Mouse (Mus musculus) hindbrain, embryonic 11.5 days (tissue): ENCODE results near the gene Wwox. TPM values are rescaled to one million over a fixed set of nuclear protein-coding genes. Genes with fewer than 3 reads are reported as not detected.

ENCODE experiments used
- ATAC-seq: fragments of 200-750 bp; cut with Nextera tagmentation; 2 replicates; pipeline ENCODE4 v1.8.0; 2017; ENCODE audit warnings: mild to moderate bottlenecking, moderate TSS enrichment, moderate library complexity; ENCODE audit not compliant: low FRiP score
- DNase-seq: peaks from one replicate; pipeline ENCODE4 v3.0.0-alpha.2; 2015; ENCODE audit warnings: low spot score
- H3K27ac ChIP-seq: fragments of 300-500 bp; sonication (generic); 2 replicates; pipeline ENCODE4 v1.5.1; 2014; ENCODE audit warnings: mild to moderate bottlenecking, low read depth, low read length
- H3K27me3 ChIP-seq: fragments of 300-500 bp; sonication (generic); 2 replicates; pipeline ENCODE4 v1.6.1; 2014; ENCODE audit warnings: mild to moderate bottlenecking, low read length, moderate library complexity, mixed read lengths; ENCODE audit not compliant: control insufficient read depth, insufficient read depth
- H3K36me3 ChIP-seq: fragments of 300-500 bp; sonication (generic); 2 replicates; pipeline ENCODE4 v1.6.1; 2014; ENCODE audit warnings: mild to moderate bottlenecking, low read length, moderate library complexity, mixed read lengths; ENCODE audit not compliant: control insufficient read depth, insufficient read depth
- H3K4me1 ChIP-seq: fragments of 300-500 bp; sonication (generic); replicated peaks from 2 replicates; pipeline ENCODE4 v1.6.1; 2014; ENCODE audit warnings: low read length, mixed read lengths; ENCODE audit not compliant: control insufficient read depth, insufficient read depth
- H3K4me2 ChIP-seq: fragments of 300-500 bp; sonication (generic); replicated peaks from 2 replicates; pipeline ENCODE4 v1.6.1; 2014; ENCODE audit warnings: mild to moderate bottlenecking, low read depth, low read length
- H3K4me3 ChIP-seq: fragments of 300-500 bp; sonication (generic); 2 replicates; pipeline ENCODE4 v1.5.1; 2014; ENCODE audit warnings: low read depth, low read length
- H3K9ac ChIP-seq: fragments of 300-500 bp; sonication (generic); 2 replicates; pipeline ENCODE4 v1.6.1; 2014; ENCODE audit warnings: low read depth, low read length
- H3K9me3 ChIP-seq: fragments of 300-500 bp; sonication (generic); 2 replicates; pipeline ENCODE4 v1.6.1; 2016; ENCODE audit warnings: low read length; ENCODE audit not compliant: control insufficient read depth
- WGBS: fragments of 180-500 bp; shearing (Covaris S2); extraction: QIAGEN DNeasy Blood & Tissue Kit; methylation state at CpG from one replicate; pipeline ENCODE4 v1.1.7; 2014; 5-methylcytosine and 5-hydroxymethylcytosine counted together
- polyA plus RNA-seq: library from polyadenylated mRNA; unstranded; fragments of >200 nt; fragmentation: Nextera tagmentation; extraction: Ambion mirVana; gene quantifications from 2 replicates; pipeline ENCODE4 v1.2.1, GENCODE M21; 2014

Gene Wwox
- polyA plus RNA-seq, 1 experiment from 2014 or later = 14.1 TPM

GRCm38 (mm10) chr8:114956377-114957168 is 517.1 kb downstream of the Wwox start:
- H3K27me3 ChIP-seq = no peaks in the 10 kb centered on the region
- no peak overlapping the region for H3K9ac ChIP-seq
- 82% methylated on average over 8 of the region's 8 CpGs for WGBS
- no peaks in the 10 kb centered on the region for H3K4me1 ChIP-seq
- H3K4me2 ChIP-seq = no peak overlapping the region
- ATAC-seq = no peak
- no peak overlapping the region for H3K4me3 ChIP-seq
- no peak for DNase-seq
- H3K9me3 ChIP-seq = no peaks in the 10 kb centered on the region
- H3K27ac ChIP-seq = no peak overlapping the region
- H3K36me3 ChIP-seq = no peaks in the 10 kb centered on the region

GRCm38 (mm10) chr8:114958437-114959107 is 519.1 kb downstream of the Wwox start:
- H3K9me3 ChIP-seq = no peaks in the 10 kb centered on the region
- WGBS = 73% methylated on average over 16 of the region's 16 CpGs
- no peak for ATAC-seq
- no peak overlapping the region for H3K4me3 ChIP-seq
- H3K4me1 ChIP-seq = no peaks in the 10 kb centered on the region
- H3K9ac ChIP-seq = no peak overlapping the region
- no peak for DNase-seq
- H3K4me2 ChIP-seq = no peak overlapping the region
- no peaks in the 10 kb centered on the region for H3K27me3 ChIP-seq
- no peaks in the 10 kb centered on the region for H3K36me3 ChIP-seq
- H3K27ac ChIP-seq = no peak overlapping the region

GRCm38 (mm10) chr8:114959406-114959805 is 520.0 kb downstream of the Wwox start:
- no peaks in the 10 kb centered on the region for H3K9me3 ChIP-seq
- H3K4me3 ChIP-seq = no peak overlapping the region
- no peak overlapping the region for H3K27ac ChIP-seq
- DNase-seq (no peak), ATAC-seq (no peak)
- H3K4me2 ChIP-seq = no peak overlapping the region
- no peak overlapping the region for H3K9ac ChIP-seq
- no peaks in the 10 kb centered on the region for H3K4me1 ChIP-seq
- WGBS = 92% methylated on average over 11 of the region's 11 CpGs
- H3K27me3 ChIP-seq = no peaks in the 10 kb centered on the region
- no peaks in the 10 kb centered on the region for H3K36me3 ChIP-seq

- Histone ChIP-seq H3K9ac (no peak overlapping the region), H3K4me2 (no peak overlapping the region), H3K36me3 (no peaks in the 10 kb centered on the region), H3K27ac (no peak overlapping the region), H3K4me1 (no peaks in the 10 kb centered on the region), H3K9me3 (no peaks in the 10 kb centered on the region), H3K27me3 (no peaks in the 10 kb centered on the region), H3K4me3 (no peak overlapping the region)
- DNase-seq (no peak), ATAC-seq (no peak)
- 95% methylated on average over 1 of the region's 1 CpGs for WGBS
These were observed 523.0 kb downstream of the Wwox start for GRCm38 (mm10) chr8:114962494-114962893.

GRCm38 (mm10) chr8:114963282-114963681 is 523.8 kb downstream of the Wwox start:
- ATAC-seq (no peak), DNase-seq (no peak)
- no peaks in the 10 kb centered on the region for H3K27me3 ChIP-seq
- WGBS = 93% methylated on average over 4 of the region's 4 CpGs
- H3K4me3 ChIP-seq = no peak overlapping the region
- no peak overlapping the region for H3K27ac ChIP-seq
- no peaks in the 10 kb centered on the region for H3K4me1 ChIP-seq
- H3K4me2 ChIP-seq = no peak overlapping the region
- no peaks in the 10 kb centered on the region for H3K9me3 ChIP-seq
- H3K9ac ChIP-seq = no peak overlapping the region
- H3K36me3 ChIP-seq = no peaks in the 10 kb centered on the region

GRCm38 (mm10) chr8:114964206-114964605 is 524.8 kb downstream of the Wwox start:
- H3K4me1 ChIP-seq = no peaks in the 10 kb centered on the region
- H3K36me3 ChIP-seq = no peaks in the 10 kb centered on the region
- DNase-seq (no peak), ATAC-seq (no peak)
- H3K9me3 ChIP-seq = no peaks in the 10 kb centered on the region
- no peak overlapping the region for H3K27ac ChIP-seq
- H3K4me3 ChIP-seq = no peak overlapping the region
- H3K27me3 ChIP-seq = no peaks in the 10 kb centered on the region
- H3K9ac ChIP-seq = no peak overlapping the region
- WGBS = 94% methylated on average over 6 of the region's 6 CpGs
- no peak overlapping the region for H3K4me2 ChIP-seq

- Histone ChIP-seq H3K9me3 (no peaks in the 10 kb centered on the region), H3K27me3 (no peaks in the 10 kb centered on the region), H3K9ac (no peak overlapping the region), H3K36me3 (no peaks in the 10 kb centered on the region), H3K27ac (no peak overlapping the region), H3K4me3 (no peak overlapping the region), H3K4me1 (no peaks in the 10 kb centered on the region), H3K4me2 (no peak overlapping the region)
- ATAC-seq (no peak), DNase-seq (no peak)
- 83% methylated on average over 4 of the region's 4 CpGs for WGBS
These were observed 529.4 kb downstream of the Wwox start for GRCm38 (mm10) chr8:114968842-114969241.

GRCm38 (mm10) chr8:114971378-114971777 is 531.9 kb downstream of the Wwox start:
- Histone ChIP-seq H3K4me3 (no peak overlapping the region), H3K9ac (no peak overlapping the region), H3K4me2 (no peak overlapping the region), H3K9me3 (no peaks in the 10 kb centered on the region), H3K27me3 (no peaks in the 10 kb centered on the region), H3K36me3 (no peaks in the 10 kb centered on the region), H3K27ac (no peak overlapping the region), H3K4me1 (no peaks in the 10 kb centered on the region)
- peak; percentile 83 for DNase-seq
- peak; percentile 53; the same call in 1 of the 2 replicates for ATAC-seq
- 46% methylated on average over 8 of the region's 8 CpGs for WGBS

- 44% methylated on average over 12 of the region's 12 CpGs for WGBS
- Histone ChIP-seq H3K4me3 (no peak overlapping the region), H3K27me3 (no peaks in the 10 kb centered on the region), H3K36me3 (no peaks in the 10 kb centered on the region), H3K27ac (no peak overlapping the region), H3K9me3 (no peaks in the 10 kb centered on the region), H3K9ac (no peak overlapping the region), H3K4me2 (no peak overlapping the region), H3K4me1 (no peaks in the 10 kb centered on the region)
- ATAC-seq = no peak
- no peak for DNase-seq
These were observed 533.6 kb downstream of the Wwox start for GRCm38 (mm10) chr8:114973002-114973461.
